Mouse (Mus musculus) gastrocnemius, postnatal 36 days (tissue): Measurements from ENCODE around the gene Cygb. TPM values are rescaled to one million over a fixed set of nuclear protein-coding genes. Genes with fewer than 3 reads are reported as not detected.

Source experiments
- DNase-seq, 2 experiments: peaks; one replicate each; pipeline ENCODE4 v3.0.0; 2022
- intact Hi-C: fragments of 180-260 bp; cut with DNase I; formaldehyde crosslinking; loops from one replicate; pipeline ENCODE4 v1.15.1; 2025
- long read RNA-seq, 2 experiments: library from polyadenylated mRNA; stranded (forward); transcript quantifications; one replicate each; pipeline ENCODE4 v2.0.0; 2021
- total RNA-seq, 2 experiments: library from RNA; stranded (reverse); gene quantifications; 2 replicates each; pipeline ENCODE4 v1.2.3; 2021

Cygb gene
- 10 to 100 TPM in 1 of 2 experiments, 1 to 10 TPM in 1; 8.4 to 13.6 TPM for total RNA-seq
- long read RNA-seq, experiment 1, transcript Cygb-201 (4 exons, 2,331 nt) = major isoform, 7 of 11 reads
- long read RNA-seq, experiment 1, partial matches to known transcripts = 0 of 11 reads
- long read RNA-seq, experiment 1, other reads (novel, unspliced or antisense) = 4 of 11 reads
- long read RNA-seq, experiment 2, partial matches to known transcripts = 1 of 9 reads
- long read RNA-seq, experiment 2, other reads (novel, unspliced or antisense) = 4 of 9 reads

- intact Hi-C loops = no loop called here
- DNase-seq = peak in 1 of 2 experiments; percentile 49
Measured at GRCm38 (mm10) chr11:116654255-116654821, at the start of gene Cygb. Gene Cygb, minus strand, starts transcription at chr11:116654313.

GRCm38 (mm10) chr11:116701377-116701841 is 47.3 kb upstream of the Cygb start:
- intact Hi-C loops = no loop called here
- DNase-seq = no peak

- DNase-seq = no peak
- intact Hi-C loops = no loop called here
Measured at GRCm38 (mm10) chr11:116697521-116697920, 43.4 kb upstream of the Cygb start.

GRCm38 (mm10) chr11:116696426-116696825 is 42.3 kb upstream of the Cygb start:
- no peak for DNase-seq
- intact Hi-C loops = no loop called here

GRCm38 (mm10) chr11:116695194-116695880 is 41.2 kb upstream of the Cygb start:
- intact Hi-C loops = no loop called here
- no peak for DNase-seq

GRCm38 (mm10) chr11:116694250-116695193 is 40.4 kb upstream of the Cygb start:
- intact Hi-C loops = loop anchor here (5.0 kb wide), 1 partner anchor 38 kb away; no protein-coding TSS in a partner anchor
- DNase-seq = peak; percentile 31 to 35

GRCm38 (mm10) chr11:116693899-116694249 is 39.8 kb upstream of the Cygb start:
- DNase-seq = no peak
- intact Hi-C loops = loop anchor here (5.0 kb wide), 1 partner anchor 38 kb away; no protein-coding TSS in a partner anchor

- DNase-seq = no peak
- intact Hi-C loops = loop anchor here (5.0 kb wide), 1 partner anchor 41 kb away; no protein-coding TSS in a partner anchor
Measured at GRCm38 (mm10) chr11:116690701-116691575, 36.8 kb upstream of the Cygb start.

GRCm38 (mm10) chr11:116689622-116690021 is 35.5 kb upstream of the Cygb start:
- intact Hi-C loops = loop anchor here (5.0 kb wide), 1 partner anchor 43 kb away; no protein-coding TSS in a partner anchor
- no peak for DNase-seq

GRCm38 (mm10) chr11:116687897-116688296 is 33.8 kb upstream of the Cygb start:
- no peak for DNase-seq
- intact Hi-C loops = no loop called here

- intact Hi-C loops = no loop called here
- DNase-seq = no peak
Measured at GRCm38 (mm10) chr11:116685729-116686128, 31.6 kb upstream of the Cygb start.

GRCm38 (mm10) chr11:116683777-116684176 is 29.7 kb upstream of the Cygb start:
- intact Hi-C loops = no loop called here
- DNase-seq = no peak

GRCm38 (mm10) chr11:116682501-116683144 is 28.5 kb upstream of the Cygb start:
- DNase-seq = no peak
- intact Hi-C loops = no loop called here

GRCm38 (mm10) chr11:116681147-116681546 is 27.0 kb upstream of the Cygb start:
- DNase-seq = no peak
- intact Hi-C loops = no loop called here

- intact Hi-C loops = no loop called here
- no peak for DNase-seq
Measured at GRCm38 (mm10) chr11:116680321-116681091, 26.4 kb upstream of the Cygb start.

- intact Hi-C loops = no loop called here
- no peak for DNase-seq
Measured at GRCm38 (mm10) chr11:116679148-116679547, 25.0 kb upstream of the Cygb start.

- intact Hi-C loops = no loop called here
- no peak for DNase-seq
Measured at GRCm38 (mm10) chr11:116677711-116678441, 23.8 kb upstream of the Cygb start.
